Mouse (Mus musculus) v-Abl transformed pro-B cells (cell line): ENCODE results near the gene Spats2l.

ENCODE experiments used
- in situ Hi-C, 2 experiments: fragments of 400-800 bp; cut with MboI; formaldehyde crosslinking; loops; one replicate each; pipeline ENCODE4 v1.15.1; 2025; ENCODE audit not compliant: unreplicated experiment in 2 of 2

Spats2l gene

DNA sequence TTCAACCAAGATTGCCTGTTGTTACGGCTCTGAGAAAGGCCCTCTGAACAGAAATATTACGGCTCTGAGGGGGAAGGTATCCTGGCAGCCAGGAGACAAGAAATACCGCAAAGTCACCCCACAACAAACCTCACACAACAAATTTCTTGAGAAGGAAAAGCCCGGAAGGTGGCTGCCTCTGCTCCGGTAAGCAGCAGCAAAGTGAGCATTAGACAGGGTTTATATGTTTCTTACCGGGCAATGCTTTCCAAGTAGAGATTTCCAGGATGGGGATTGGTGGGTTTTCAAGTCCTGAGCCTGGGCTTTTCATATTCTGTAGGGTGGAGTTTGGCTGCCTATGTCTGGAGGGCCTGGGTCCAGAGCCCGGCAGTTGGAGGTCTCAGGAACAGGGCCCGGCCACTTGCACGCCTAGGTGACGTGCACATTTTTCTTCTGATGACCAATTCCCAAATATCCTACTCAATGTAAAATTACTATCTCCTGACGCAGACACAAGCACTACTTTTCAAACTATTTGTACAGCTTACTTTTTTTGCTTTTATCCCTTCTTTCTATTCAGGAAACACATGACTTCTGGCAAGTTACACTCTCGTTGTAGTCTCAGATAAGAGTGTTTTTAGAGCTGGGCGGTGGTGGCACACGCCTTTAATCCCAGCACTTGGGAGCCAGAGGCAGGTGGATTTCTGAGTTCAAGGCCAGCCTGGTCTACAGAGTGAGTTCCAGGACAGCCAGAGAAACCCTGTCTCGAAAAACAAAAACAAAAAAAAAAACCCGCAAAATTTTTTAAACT is 179.8 kb downstream of the Spats2l start:
- in situ Hi-C loops, result loop anchor here in 1 of 2 experiments (5.0 kb wide), 1 partner anchor 526 kb away; no protein-coding TSS in a partner anchor

GRCm38 (mm10) chr1:57954376-57954765 is 180.4 kb downstream of the Spats2l start:
- in situ Hi-C loops, result loop anchor here in 1 of 2 experiments (5.0 kb wide), 1 partner anchor 527 kb away; no protein-coding TSS in a partner anchor

DNA sequence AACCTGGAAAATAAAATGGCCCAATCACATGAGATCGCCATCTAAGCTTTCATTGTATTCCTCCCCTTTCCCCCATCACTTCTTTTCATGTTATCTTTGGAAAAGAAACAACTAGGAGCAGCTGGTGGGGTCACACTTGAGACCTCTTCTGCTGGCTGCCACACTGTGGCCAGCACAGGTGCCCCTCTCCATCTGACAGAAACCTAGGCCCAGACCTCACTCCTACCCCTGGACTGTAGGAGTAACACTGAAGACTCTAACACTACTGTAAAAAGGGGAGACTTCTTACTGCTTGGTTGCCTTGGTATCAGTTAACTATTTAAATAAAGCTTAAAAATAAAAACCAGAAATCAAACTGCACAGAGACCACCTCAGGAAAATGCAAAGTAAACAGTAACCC is 181.8 kb downstream of the Spats2l start:
- in situ Hi-C loops, result no loop called here

- in situ Hi-C loops, result loop anchor here in 1 of 2 experiments (10.0 kb wide), 1 partner anchor 65 kb away; no protein-coding TSS in a partner anchor
Measured at GRCm38 (mm10) chr1:57969327-57970271, 195.6 kb downstream of the Spats2l start.

GRCm38 (mm10) chr1:57971588-57971987 is 197.6 kb downstream of the Spats2l start:
- in situ Hi-C loops, result no loop called here

DNA sequence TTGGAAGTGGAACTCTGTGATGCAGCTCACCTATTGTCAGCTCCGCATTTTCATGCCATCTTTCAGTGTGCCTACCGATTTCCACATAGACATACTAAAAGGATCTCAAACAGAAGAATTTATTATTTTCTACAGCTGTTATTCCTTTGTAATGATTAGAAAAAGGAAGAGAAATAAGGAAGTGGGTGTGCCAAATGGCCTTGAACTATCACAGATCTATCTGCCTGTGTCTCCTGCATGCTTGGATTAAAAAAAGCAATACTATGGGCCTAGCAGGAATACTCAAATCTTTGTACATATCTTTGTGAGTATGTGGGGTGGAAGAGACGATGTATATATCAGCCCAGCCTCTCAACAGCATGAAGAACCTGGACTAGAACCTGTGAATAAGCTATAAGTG is 202.9 kb downstream of the Spats2l start:
- in situ Hi-C loops, result loop anchor here in 1 of 2 experiments (25.0 kb wide), 1 partner anchor 735 kb away; the partner anchor contains the start of gene Cflar

DNA sequence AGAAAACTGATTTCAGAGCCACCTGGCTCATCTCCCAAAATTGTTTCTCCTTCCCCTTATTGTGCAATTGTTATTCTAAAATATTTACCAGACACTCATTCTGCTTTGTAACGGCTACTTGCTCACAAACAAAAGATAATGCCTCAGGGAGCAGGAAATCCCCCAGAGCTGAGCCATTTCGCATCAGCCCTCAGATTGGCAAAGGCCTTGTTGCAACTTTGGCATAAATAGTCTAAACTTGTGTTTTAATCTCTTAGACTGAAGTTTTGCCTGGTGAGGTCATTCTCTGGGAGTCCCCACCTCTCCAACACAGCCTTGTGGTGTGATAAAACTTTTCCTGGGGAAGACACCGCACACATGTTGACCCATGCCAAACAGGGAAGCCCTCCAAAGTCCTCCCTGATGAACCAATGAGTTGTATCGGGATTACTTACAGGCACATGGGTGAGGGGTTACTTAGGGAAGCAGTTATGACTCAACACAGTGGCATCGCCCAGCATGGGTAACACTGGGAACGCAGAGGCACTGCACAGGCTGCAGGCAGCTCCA is 215.2 kb downstream of the Spats2l start:
- in situ Hi-C loops, result loop anchor here in 1 of 2 experiments (25.0 kb wide), 1 partner anchor 723 kb away; the partner anchor contains the start of gene Cflar

- in situ Hi-C loops, result loop anchor here in 1 of 2 experiments (25.0 kb wide), 1 partner anchor 721 kb away; the partner anchor contains the start of gene Cflar
Measured at GRCm38 (mm10) chr1:57991277-57991676, 217.3 kb downstream of the Spats2l start.

GRCm38 (mm10) chr1:57995432-57996132 is 221.6 kb downstream of the Spats2l start, which contains the start of gene Sgo2a:
Gene Sgo2a, plus strand, starts transcription at chr1:57995971.
- in situ Hi-C loops, result loop anchor here in 1 of 2 experiments (25.0 kb wide), 1 partner anchor 717 kb away; the partner anchor contains the start of gene Cflar

DNA sequence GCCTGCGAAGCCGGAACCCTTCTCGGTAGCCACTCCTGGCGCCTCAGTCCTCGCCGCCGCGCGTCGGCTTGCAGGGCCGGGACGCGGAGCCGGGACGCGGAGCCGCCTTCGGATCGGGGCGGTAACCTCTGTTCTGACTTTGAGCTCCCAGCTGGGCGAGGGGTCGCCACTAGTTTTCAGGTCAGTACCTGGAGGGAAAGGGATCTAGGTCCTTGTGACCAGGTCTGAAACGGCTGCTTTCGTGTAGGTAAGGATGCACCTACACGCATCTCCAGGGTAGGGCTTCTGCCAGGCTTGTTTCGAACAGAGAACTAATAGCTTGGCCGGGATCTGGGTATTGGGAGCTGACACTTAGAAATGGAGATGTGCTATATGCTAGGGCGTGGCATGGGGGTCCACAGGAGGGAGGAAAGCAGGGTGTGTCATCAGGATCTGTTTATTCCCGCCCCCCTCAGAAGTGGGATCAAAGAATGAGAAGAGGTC is 222.2 kb downstream of the Spats2l start:
- in situ Hi-C loops, result loop anchor here in 1 of 2 experiments (25.0 kb wide), 1 partner anchor 716 kb away; the partner anchor contains the start of gene Cflar
